Mouse (Mus musculus): ENCODE data around the gene Gpc6.

Gpc6 gene

GRCm38 (mm10) chr14:117784960-117785359 lies 859.8 kb downstream of the Gpc6 start:
- intact Hi-C loops (cut with DNase I) = no loop called here

GRCm38 (mm10) chr14:117785507-117786085 lies 860.5 kb downstream of the Gpc6 start:
- intact Hi-C loops (cut with DNase I) = no loop called here

DNA sequence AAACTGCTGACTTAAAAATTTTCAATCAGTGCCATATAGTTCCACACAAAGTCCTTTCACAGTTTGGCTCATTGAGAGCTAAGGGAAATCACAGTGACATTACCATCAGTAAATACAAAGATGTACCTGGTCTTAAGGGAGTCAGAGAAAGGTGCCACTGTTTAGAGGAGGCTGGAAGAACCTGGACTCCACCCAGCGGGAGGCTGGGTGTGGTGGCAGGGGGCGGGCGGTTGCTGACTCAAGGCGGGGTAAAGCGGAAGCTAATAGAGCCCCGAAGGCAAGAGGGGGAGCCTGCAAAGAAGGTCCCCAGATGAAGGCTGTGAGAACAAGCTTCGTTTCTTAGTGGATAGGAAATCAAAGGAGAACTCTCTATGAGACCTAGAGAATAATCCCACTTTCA lies 861.5 kb downstream of the Gpc6 start:
- intact Hi-C loops (cut with DNase I) = no loop called here

DNA sequence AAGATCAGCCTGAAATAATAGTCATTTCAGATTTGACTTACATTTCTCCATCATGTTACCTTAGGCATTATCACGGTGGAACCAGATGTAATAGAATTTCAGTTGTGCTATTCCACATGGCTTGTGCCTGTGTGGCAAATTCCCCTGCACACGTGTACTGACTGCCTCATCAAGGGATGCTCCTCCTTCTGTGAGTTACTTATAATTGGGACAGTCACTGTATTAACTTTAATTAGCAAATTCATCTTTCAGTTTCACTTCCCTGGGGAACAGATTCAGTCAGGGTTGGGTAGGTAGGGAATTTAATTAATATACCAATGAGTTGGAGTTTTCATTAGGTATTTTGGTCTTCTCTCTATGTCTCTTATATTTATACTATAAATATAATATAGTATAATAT lies 869.8 kb downstream of the Gpc6 start:
- intact Hi-C loops (cut with DNase I) = no loop called here

GRCm38 (mm10) chr14:117796661-117797060 lies 871.5 kb downstream of the Gpc6 start:
- intact Hi-C loops (cut with DNase I) = no loop called here

- intact Hi-C loops (cut with DNase I) = no loop called here
These were observed 875.3 kb downstream of the Gpc6 start for GRCm38 (mm10) chr14:117800399-117800798.

GRCm38 (mm10) chr14:117807846-117808245 lies 882.7 kb downstream of the Gpc6 start:
- intact Hi-C loops (cut with DNase I) = no loop called here

DNA sequence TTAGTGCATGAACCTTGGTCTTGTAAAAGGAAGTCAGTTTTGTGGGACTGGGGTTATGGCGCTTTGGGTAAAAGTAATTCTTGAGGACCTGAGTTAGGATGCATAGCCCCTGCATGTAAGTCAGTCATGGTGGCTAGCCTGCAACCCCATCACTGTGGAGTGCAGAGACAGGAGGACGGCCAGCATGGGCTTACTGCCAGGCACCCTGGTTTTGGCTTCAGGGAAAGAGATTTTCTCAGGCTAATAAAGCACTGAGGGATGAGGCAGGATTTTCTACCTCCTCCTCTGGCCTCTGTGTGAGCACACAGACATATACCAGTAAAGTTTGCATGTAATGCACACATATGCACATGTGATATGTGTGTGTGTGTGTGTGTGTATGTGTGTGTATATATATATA lies 883.2 kb downstream of the Gpc6 start:
- intact Hi-C loops (cut with DNase I) = no loop called here

- intact Hi-C loops (cut with DNase I) = no loop called here
These were observed 885.5 kb downstream of the Gpc6 start for GRCm38 (mm10) chr14:117810321-117811270.

GRCm38 (mm10) chr14:117813473-117813872 lies 888.4 kb downstream of the Gpc6 start:
- intact Hi-C loops (cut with DNase I) = no loop called here

GRCm38 (mm10) chr14:117816008-117816407 lies 890.9 kb downstream of the Gpc6 start:
- intact Hi-C loops (cut with DNase I) = no loop called here

DNA sequence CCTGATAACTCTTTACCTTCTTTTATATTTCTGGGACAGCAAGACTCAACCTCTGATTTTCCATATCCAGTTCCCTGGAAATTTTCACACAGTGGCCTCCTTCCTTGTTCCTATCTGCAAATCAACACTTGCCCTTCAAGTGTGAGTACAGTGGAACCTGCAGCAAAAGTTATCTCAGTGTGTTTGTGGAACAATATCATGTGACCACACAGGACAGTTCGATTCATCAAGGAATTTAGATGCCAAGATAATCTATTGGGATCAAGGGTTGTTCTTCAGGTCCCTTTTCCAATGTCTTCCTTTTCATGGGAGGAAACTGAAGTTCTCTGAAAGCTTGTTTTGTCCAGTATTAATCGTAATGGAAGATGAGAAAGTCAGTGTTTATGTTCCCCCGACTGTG lies 891.6 kb downstream of the Gpc6 start:
- intact Hi-C loops (cut with DNase I) = no loop called here

GRCm38 (mm10) chr14:117817196-117817595 lies 892.1 kb downstream of the Gpc6 start:
- intact Hi-C loops (cut with DNase I) = no loop called here

- intact Hi-C loops (cut with DNase I) = loop anchor here (5.0 kb wide), 1 partner anchor 307 kb away; no protein-coding TSS in a partner anchor
These were observed 899.4 kb downstream of the Gpc6 start for GRCm38 (mm10) chr14:117824491-117824890.

DNA sequence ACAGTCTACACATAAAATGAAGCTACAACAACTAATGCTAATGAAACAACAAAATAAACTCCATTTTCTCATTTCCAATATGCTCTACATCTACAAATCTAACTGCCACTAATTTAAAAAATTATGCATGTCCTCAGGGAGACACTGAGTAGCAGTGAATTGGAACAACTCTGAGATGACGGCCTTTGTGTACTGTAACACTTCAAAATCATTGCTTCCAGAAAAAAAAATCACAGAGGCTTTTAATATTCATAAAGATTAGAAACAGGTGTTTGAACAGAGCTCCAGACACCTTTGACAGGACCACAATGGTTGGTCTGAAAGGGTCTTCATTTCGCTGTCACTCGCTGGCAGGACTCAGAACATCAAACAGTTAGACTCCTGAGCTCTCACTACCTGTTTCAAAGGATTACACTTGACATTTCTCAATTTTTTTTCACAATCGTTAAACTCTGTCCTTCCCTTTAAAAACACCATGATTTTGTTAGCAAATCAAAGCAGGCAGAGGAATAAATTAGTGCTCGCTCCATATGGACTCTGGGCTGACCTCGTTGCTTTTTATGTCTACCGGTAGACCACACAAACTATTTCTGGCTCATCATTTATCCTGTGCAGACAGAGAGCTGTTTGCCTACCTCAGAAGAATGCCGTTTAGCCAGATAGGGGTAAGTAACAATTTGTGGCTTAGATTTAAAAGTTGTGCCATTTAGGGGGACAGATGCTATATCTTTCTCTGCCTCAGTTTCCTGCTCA lies 901.4 kb downstream of the Gpc6 start:
- intact Hi-C loops (cut with DNase I) = no loop called here

DNA sequence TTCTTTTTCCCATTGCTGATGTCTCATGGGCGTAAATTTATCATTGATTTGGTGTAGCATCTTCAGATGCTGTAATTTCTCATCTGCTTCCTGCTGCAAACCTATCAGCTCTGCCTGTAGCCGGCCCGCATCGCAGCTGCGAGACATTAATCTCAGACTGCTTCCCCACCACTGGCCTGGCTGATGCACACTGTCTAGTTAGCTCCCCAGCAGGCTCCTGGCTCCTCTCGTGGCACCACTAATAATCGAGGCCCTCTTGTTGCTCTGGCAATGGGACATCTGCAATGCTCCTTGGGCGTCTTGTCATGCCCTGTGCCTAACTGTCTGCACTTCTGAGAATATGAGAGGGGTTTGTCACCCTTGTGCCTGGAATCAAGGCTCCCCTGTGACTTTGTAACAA lies 906.2 kb downstream of the Gpc6 start:
- intact Hi-C loops (cut with DNase I) = no loop called here

GRCm38 (mm10) chr14:117831731-117832130 lies 906.6 kb downstream of the Gpc6 start:
- intact Hi-C loops (cut with DNase I) = no loop called here

GRCm38 (mm10) chr14:117835506-117835905 lies 910.4 kb downstream of the Gpc6 start:
- intact Hi-C loops (cut with DNase I) = no loop called here

DNA sequence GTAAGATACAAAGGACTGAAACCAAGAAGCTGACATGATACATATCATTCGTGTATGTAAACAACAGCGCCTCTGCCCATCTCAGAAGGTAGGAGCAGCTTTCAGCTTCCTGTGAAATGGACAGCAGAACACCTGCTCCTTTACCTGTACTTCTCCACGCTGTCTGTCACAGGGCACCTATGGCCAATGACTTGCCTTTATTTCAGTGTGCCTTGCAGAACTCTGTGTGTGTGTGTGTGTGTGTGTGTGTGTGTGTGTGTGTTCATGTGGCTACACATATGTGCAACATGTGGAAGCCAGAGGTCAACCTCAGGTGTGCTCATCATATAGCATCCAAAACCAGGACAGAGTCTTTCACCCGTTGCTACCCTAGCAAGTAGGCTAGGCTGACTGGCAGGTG lies 911.9 kb downstream of the Gpc6 start:
- intact Hi-C loops (cut with DNase I) = no loop called here

DNA sequence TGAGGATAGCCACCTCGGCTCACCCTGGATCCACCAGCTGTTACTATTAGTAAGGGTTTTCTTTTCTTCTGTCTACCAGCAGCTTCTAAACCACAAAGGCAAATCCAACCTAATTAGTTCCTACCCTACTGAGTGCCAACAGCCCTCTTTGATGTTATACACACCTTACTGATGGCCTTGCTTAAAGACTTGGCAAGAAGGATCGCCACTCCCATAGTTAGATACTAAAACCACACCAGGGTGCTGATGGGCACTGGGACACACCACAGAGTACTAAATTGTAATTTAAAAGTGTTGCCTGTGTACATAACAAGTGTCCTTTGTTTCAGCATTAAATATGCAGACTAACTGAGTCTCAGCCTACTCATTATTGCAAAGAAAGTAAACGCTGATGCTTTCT lies 912.6 kb downstream of the Gpc6 start:
- intact Hi-C loops (cut with DNase I) = no loop called here

DNA sequence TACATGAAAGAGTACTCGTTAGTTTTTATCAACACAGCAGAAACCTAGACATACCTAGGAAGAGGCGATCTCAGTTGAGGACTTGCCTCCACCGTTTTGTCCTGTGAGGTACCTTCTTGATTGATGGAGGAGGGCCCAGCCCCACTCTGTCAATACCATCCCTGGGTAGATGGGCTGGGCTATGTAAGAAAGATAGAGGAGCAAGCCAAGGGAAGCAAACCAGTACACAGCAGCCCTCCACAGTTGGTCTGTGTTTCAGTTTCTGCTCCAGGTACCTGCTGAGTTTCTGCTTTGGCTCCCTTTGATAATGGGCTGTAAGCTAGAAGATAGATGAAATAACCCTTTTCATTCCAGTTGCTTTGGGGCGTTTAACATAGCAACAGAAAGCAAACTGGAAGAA lies 916.1 kb downstream of the Gpc6 start:
- intact Hi-C loops (cut with DNase I) = loop anchor here (5.0 kb wide), 1 partner anchor 154 kb away; no protein-coding TSS in a partner anchor
